Mouse (Mus musculus) thymus, adult 2 months (tissue): Measurements from ENCODE around the gene Nos1ap.

Experiments
- CTCF ChIP-seq: fragments of 200-500 bp; IDR thresholded peaks from 2 replicates; pipeline ENCODE4 v1.5.1; 2012; ENCODE audit warnings: mild to moderate bottlenecking, control low read depth, low read length, moderate library complexity, borderline replicate concordance; ENCODE audit not compliant: control insufficient read depth, poor library complexity, insufficient read depth; ENCODE audit errors: extremely low read depth
- POLR2A ChIP-seq: fragments of 200-500 bp; IDR thresholded peaks from 2 replicates; pipeline ENCODE4 v1.6.1; 2012; ENCODE audit warnings: mild to moderate bottlenecking, low read length, control low read depth, moderate library complexity; ENCODE audit not compliant: control insufficient read depth, poor library complexity, insufficient read depth; ENCODE audit errors: extremely low read depth

DNA sequence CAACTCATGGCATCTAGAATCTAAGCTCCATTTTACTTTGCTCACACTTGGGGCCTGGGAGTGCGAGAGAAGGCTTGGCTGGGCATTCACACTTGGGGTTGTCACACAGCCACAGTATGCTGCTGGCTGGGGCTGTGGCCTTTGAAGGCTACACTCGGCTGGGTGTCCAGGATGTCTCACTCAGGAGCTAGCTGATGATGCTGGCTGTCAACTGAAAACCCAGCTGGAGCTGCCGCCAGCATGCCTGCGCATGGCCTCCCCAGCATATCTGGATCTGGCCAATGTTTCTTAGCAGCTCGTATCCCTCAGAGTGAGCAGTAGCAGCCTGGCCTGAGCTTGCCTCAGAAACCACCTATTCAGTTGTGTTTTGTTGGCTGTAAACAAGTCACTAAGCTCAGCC, 158.3 kb downstream of the Nos1ap start:
- TF ChIP-seq CTCF (no peak), POLR2A (no peak)
